Mouse (Mus musculus): Measurements from ENCODE around the gene Lyrm2.
A peak's percentile ranks its signal among the peaks of the same experiment; 100 is the strongest.

The Lyrm2 gene

DNA sequence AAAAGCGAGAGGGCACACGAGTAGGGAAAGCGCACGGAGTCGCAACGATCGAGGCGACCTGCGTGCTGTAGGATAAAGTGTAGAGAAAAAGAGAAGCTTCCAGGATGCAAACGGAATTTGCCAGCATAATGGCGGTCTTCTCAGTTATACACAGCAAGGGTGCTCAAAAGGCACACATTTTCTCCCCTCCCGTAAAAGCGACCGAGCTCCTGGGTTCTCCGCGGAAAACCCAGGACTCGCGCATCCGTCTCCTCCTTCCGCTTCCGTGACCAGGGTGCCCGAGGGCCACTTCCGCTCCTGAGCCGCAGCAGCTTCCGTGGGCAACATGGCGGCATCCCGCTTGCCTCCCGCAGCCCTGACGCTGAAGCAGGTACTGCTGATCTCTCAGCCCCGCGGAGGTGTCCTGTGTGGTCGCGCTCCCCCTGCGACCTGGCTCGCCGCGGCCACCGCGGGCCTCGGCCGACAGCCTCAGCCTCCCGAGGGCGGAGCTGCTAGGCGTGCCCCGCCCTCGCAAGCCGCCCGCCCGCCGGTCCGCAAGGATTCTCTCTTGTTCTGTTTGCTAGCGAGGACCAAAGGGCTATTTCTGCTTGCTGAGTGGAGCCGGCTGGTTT lies at the start of gene Lyrm2:
Gene Lyrm2, plus strand, starts transcription at position 288 of the 611 bp plus-strand sequence.
- DNase-seq (ENCODE audit: low spot score in 2 of 2), result peak; percentile 58 to 76

DNA sequence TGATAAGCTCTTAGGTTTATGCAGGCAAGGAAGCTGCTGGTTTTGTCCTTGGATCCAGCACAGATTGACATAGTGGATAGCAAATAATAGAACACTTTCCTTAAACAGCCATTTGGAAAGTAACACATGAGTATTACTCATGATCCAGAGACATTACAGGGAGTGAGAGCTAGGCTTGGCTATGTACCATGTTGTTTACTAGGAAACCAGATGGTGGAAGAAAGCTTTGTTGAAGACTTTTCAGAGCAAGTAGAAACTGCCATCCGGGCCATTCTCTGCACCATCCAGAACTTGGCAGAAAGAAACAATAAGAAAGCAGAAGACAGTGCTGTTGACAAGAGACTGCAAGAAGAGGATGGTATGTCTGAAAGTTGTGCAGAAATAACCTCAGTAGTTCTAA lies 49.3 kb upstream of the Lyrm2 start:
- no peak for DNase-seq (ENCODE audit: low spot score in 2 of 2)

- DNase-seq (ENCODE audit: low spot score in 2 of 2), result peak; percentile 7 to 14
Measured at GRCm38 (mm10) chr4:32757430-32757829, 42.6 kb upstream of the Lyrm2 start.

DNA sequence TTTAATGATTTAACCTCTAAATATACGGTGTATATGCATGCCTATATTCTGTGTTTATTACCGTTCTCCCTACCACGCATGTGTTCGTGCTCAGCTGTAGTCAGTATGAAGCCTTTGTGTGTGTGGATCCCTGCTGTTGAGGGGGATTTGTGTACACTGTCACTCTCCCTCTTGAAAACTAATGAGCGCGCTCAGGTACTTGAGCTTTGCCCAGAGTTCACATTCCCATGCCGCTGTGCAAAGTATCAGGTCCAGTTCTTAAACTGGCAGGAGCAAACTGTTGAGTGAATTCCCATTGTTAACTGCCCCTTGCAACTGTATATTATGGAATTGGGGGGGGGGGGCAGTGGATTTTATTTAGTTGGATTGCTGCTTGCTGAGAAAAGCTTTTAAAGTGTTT lies 32.6 kb upstream of the Lyrm2 start:
- no peak for DNase-seq (ENCODE audit: low spot score in 2 of 2)

DNA sequence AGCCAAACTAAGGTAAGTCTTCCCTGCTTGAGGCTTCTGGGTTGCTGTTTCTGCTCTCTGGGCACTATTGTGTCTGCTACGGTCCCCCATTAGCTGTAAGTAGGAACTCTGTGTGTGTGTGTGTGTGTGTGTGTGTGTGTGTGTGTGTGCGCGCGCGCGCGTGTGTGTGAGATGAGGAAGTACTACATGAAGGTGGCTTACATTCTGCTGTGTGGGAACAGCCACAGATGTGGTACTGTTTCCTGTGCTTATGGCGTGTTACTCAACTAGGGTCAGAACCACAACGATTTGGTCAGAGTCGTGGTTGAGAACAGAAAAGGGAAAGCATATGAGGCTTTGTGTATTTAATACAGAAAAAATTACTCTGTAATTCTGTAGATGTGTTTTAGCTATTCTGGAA lies 32.0 kb upstream of the Lyrm2 start:
- DNase-seq (ENCODE audit: low spot score in 2 of 2), result no peak

DNA sequence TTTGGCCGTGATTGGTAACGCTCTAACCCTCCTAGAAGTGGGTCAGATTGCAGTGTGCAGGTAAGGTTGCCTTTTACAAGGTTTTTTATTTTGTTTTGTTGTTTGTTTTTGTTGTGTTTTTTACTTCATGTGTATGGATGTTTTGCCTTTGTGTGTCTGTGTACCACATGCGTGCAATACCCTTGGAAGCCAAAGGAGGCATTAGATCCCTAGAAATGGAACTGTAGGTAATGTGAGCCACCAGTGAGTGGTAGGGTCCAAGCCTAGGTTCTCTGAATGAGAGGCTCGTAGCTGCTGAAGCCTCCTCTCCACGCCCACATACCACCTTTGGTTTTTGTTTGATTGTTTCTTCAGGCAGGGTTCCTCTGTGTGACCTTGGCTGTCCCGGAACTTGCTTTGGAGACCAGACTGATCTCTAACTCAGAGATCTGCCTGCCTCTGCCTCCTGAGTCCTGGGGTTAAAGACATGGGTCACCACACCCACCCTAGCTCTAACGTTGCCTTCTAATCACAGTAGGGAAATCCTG lies 29.7 kb upstream of the Lyrm2 start:
- no peak for DNase-seq (ENCODE audit: low spot score in 2 of 2)

DNA sequence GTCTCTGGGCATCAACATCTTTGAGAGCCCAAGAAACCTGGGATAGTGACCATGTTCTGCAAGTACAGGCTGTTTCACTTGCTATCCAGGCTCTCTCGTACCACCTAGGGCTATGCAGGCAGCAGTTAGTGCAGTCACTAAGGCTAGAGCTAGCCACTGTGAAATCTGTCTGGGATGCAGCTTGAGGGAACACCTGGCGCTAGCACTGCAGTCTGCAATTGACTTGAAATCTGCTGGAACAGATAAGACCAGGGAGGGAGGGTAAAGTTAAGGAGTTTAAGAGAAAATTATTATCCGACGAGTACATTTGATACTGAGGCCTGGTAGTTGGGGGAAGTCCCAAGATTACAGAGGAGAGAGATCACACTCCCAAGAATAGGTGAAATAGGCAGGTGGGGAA lies 20.1 kb upstream of the Lyrm2 start:
- no peak for DNase-seq (ENCODE audit: low spot score in 2 of 2)

DNA sequence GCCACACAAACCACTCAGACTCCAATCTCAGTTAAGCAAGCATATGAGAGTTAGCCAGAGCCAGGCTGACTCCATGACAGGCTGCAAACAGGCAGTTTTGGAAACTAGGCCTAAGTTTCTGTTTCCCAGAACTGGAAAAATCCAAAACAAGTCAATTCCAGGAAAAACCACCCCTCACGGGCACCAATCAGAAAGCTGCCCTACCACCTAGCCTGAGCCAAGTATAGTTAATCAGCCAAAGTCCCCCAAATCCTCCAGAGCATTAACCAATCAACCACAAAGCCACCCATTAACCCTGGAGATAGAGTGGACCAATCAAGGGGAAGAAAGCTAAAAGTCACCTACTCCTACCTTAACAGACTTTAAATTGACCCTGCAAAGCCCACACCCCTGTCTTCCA lies 12.9 kb upstream of the Lyrm2 start:
- no peak for DNase-seq (ENCODE audit: low spot score in 2 of 2)

DNA sequence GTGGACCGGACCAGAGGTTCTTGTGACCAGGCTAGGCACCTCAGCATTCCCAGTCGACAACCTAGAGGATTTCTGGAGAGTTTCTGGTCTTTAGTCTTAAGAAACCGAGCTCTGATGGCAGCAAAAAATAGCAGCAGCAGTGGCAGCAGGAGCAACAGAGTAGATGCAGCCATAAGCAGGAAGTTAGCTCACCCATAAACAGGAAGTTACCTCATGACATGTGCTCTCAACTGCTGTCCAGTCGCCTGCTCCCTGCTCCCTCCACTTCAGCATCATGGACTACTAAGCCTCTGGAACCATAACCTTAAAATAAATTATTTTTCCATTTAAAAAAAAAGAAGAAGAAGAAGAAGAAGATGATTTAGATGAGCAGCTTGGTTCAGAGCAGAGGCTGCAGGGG lies 11.0 kb upstream of the Lyrm2 start:
- no peak for DNase-seq (ENCODE audit: low spot score in 2 of 2)

GRCm38 (mm10) chr4:32798976-32799375 lies 1.1 kb upstream of the Lyrm2 start:
- DNase-seq (ENCODE audit: low spot score in 2 of 2), result no peak

GRCm38 (mm10) chr4:32800577-32801170 lies 621 bp downstream of the Lyrm2 start:
- DNase-seq (ENCODE audit: low spot score in 2 of 2), result no peak

DNA sequence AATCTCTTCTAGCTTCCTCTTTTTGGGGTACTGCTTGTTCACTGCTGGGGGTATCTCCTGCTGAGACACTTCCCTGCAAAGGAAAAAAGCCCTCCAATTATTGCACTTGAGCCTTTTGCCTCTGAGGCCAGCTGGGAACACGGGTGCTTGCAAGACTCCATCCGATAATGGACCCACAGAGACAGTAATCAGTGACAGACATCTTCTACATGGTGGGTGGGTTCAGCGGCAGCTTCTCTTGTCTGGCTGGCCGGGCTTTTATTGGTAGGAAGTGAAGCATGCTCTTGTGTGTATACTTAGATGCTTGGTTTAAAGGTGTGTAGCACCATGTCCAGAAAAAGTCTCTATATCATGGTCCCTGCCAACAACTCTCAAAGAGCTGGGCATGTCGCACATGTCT lies 17.4 kb downstream of the Lyrm2 start:
- no peak for DNase-seq (ENCODE audit: low spot score in 2 of 2)

GRCm38 (mm10) chr4:32820676-32821075 lies 20.6 kb downstream of the Lyrm2 start:
- DNase-seq (ENCODE audit: low spot score in 2 of 2), result no peak

DNA sequence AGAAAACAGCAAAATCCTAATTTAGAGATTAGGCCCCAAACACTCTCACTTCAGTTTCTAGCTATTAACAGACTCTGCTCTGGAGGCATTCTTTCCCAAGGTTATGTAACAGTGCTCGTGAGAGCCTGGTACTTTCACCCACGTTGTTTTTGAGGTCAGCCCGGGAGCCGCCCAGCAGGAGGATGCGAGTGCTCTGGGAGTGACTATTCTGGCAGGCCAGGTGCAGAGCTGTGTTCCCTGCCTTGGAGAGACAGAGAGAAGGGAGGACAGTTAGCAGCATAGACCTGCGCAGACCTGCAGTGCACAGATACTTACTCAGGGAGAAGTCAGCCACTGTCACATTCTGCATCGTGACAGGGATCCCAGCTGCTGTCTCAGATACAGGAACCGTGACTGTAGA lies 24.2 kb downstream of the Lyrm2 start:
- no peak for DNase-seq (ENCODE audit: low spot score in 2 of 2)

DNA sequence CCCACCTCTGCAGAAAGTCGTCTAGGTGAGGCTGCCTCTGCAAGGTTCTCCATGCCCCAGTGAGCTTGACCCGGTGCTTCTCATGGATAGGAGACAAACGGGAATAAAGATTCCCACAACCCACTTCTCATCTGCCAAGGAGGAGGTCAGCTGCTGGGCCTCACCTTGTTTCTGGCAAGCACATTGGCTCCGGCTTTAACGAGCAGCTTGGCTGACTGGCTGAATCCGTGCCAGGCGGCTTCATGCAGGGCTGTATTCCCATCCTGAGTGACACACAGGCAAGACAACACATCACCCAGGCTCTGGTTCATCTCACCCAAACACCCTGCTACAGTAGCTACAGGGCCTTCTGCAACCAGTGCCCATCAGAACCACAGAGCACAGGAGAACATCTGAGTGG lies 26.9 kb downstream of the Lyrm2 start:
- DNase-seq (ENCODE audit: low spot score in 2 of 2), result no peak

DNA sequence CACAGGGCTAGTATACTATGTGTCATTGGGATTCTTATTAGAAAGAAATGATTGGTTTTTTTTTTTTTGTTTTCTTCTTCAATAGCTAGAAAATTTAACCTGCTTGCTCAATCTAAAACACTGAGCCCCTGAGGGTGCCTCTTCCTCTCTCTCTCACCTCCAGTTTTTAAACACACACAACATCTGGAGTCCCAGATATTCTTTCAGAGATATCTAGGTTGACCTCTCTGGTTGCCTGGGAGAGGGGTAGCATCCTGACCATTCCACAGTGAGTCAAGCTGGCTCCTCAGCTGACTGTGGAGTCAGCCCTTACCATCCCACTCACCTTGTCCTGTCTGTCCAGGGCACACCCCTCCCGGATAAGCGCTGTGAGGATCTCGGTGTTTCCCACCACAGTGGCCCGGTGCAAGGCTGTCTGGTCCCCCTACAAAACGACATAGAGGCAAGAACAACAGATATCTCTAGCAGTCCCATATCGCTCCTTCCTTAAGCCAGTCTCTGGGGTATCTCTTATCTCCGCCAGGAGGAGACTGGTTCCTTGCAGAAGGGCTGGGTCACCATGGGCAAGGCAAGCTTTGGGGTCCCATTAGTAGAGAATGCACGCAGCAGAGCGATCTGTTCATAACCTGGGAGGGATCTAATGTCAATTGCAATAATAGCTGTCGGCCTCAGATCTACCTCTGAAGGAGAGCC lies 28.5 kb downstream of the Lyrm2 start:
- no peak for DNase-seq (ENCODE audit: low spot score in 2 of 2)

- DNase-seq (ENCODE audit: low spot score in 2 of 2), result no peak
Measured at GRCm38 (mm10) chr4:32829316-32829715, 29.3 kb downstream of the Lyrm2 start.

DNA sequence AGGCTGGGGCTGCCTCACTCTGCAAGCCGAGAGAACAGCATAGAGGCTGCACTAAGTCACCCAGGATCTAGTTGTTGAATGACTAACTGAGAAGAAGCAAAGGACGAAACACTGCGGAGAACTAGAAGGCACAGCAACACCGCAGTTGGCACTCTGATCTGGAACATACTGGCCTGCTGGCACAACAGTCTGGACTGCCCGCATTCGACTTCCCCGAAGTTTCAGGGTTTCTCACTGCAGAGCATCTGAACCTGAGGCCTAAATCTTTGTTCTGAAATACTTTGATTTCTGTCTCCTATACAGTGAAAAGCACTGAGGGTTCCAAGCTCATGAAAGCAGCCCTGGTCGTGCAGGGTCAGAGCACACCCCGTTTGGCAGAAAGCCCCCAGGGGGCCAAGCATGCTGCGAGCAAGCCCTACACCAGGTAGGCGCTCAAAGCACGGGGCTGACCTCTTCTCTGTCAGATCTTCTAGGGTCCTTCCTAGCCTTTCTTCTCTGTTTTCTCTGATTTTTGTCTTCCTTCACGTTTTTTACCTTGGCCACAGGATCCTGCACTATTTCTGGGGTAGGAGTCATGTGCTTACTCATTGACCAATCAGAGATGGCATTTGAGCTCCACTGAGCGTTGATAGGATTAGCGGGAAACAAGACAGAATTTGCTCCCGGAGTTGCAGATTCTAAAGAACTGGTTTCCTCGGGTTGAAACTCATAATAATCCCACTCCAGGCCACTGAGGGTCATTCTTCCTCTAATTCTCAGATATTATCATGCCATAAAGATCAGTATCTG lies 33.6 kb downstream of the Lyrm2 start:
- no peak for DNase-seq (ENCODE audit: low spot score in 2 of 2)

- DNase-seq (ENCODE audit: low spot score in 2 of 2), result no peak
Measured at GRCm38 (mm10) chr4:32834541-32834940, 34.5 kb downstream of the Lyrm2 start.

- no peak for DNase-seq (ENCODE audit: low spot score in 2 of 2)
Measured at GRCm38 (mm10) chr4:32836071-32836470, 36.0 kb downstream of the Lyrm2 start.

- no peak for DNase-seq (ENCODE audit: low spot score in 2 of 2)
Measured at GRCm38 (mm10) chr4:32838401-32838800, 38.3 kb downstream of the Lyrm2 start.

Measured in frontal cortex, postnatal 14 days (tissue).